ENCODE assay signal across 8 mouse cellular contexts in genomic region chr9:48238153-48238755, GRCm38 (mm10).
DNase-seq lines count a peak whose midpoint lies in the region; ATAC-seq and TF ChIP-seq lines count a peak whose summit lies in the region.

No protein-coding gene starts in this region.

- H3K27ac ChIP-seq in hindbrain, embryonic 10.5 days = no peak overlapping the region
- H3K27ac ChIP-seq in hindbrain, embryonic 16.5 days (ENCODE audit: low read depth, low read length) = no peak overlapping the region
- H3K27ac ChIP-seq in lung, embryonic 14.5 days (ENCODE audit: low read depth) = no peak overlapping the region

- ATAC-seq in hindbrain, embryonic 16.5 days = no peak
- no peak for ATAC-seq in lung, embryonic 14.5 days (ENCODE audit: insufficient read depth)

- peaks cover 7% of the 10 kb centered on the region for H3K4me1 ChIP-seq in hindbrain, embryonic 10.5 days (replicated peaks)
- no peaks in the 10 kb centered on the region for H3K4me1 ChIP-seq in hindbrain, embryonic 16.5 days (ENCODE audit: control insufficient read depth, insufficient read depth, low read depth, low read length)
- H3K4me1 ChIP-seq in lung, embryonic 14.5 days (ENCODE audit: insufficient read depth) = no peaks in the 10 kb centered on the region

- intact Hi-C loops in left cerebral cortex, postnatal 36 days (cut with DNase I) = no loop called here

- no peak overlapping the region for H3K4me2 ChIP-seq in hindbrain, embryonic 16.5 days (ENCODE audit: low read length)
- H3K4me2 ChIP-seq in lung, embryonic 14.5 days = no peak overlapping the region

- WGBS in hindbrain, embryonic 10.5 days = 82% methylated on average over 9 of the region's 9 CpGs
- WGBS in hindbrain, embryonic 16.5 days = 86% methylated on average over 9 of the region's 9 CpGs
- 78% methylated on average over 9 of the region's 9 CpGs for WGBS in lung, embryonic 14.5 days

- H3K9ac ChIP-seq in hindbrain, embryonic 16.5 days (ENCODE audit: low read depth, low read length) = no peak overlapping the region
- H3K9ac ChIP-seq in lung, embryonic 14.5 days = no peak overlapping the region

- no peaks in the 10 kb centered on the region for H3K27me3 ChIP-seq in hindbrain, embryonic 10.5 days (ENCODE audit: insufficient read depth, poor library complexity, severe bottlenecking)
- H3K27me3 ChIP-seq in hindbrain, embryonic 16.5 days (replicated peaks; ENCODE audit: control insufficient read depth, insufficient read depth, low read length) = no peaks in the 10 kb centered on the region
- H3K27me3 ChIP-seq in lung, embryonic 14.5 days (ENCODE audit: insufficient read depth, low read length) = no peaks in the 10 kb centered on the region

- peak; percentile 27 for DNase-seq in hindbrain, embryonic 10.5 days (ENCODE audit: low spot score)
- peak; percentile 21 for DNase-seq in urinary bladder, postnatal 25 days (ENCODE audit: low spot score)
- DNase-seq in urinary bladder, postnatal 10 days (ENCODE audit: low spot score) = no peak
- DNase-seq in embryo, embryonic 10 days (ENCODE audit: low spot score) = peak; percentile 63
- peak; percentile 55 for DNase-seq in lung, embryonic 14.5 days
- DNase-seq in frontal cortex, postnatal 25 days (ENCODE audit: low spot score in 2 of 2) = no peak
- no peak for DNase-seq in left cerebral cortex, postnatal 36 days (ENCODE audit: low spot score in 2 of 2)

- peak; percentile 63 for TF ChIP-seq CTCF in lung, embryonic 14.5 days (IDR thresholded peaks at IDR 0.05; ENCODE audit: low read depth)

- no peaks in the 10 kb centered on the region for H3K36me3 ChIP-seq in hindbrain, embryonic 10.5 days
- H3K36me3 ChIP-seq in hindbrain, embryonic 16.5 days (ENCODE audit: control insufficient read depth, insufficient read depth, low read length) = no peaks in the 10 kb centered on the region
- H3K36me3 ChIP-seq in lung, embryonic 14.5 days (ENCODE audit: insufficient read depth) = no peaks in the 10 kb centered on the region

- no peak overlapping the region for H3K4me3 ChIP-seq in hindbrain, embryonic 10.5 days
- H3K4me3 ChIP-seq in hindbrain, embryonic 16.5 days (ENCODE audit: low read length) = no peak overlapping the region
- no peak overlapping the region for H3K4me3 ChIP-seq in lung, embryonic 14.5 days (ENCODE audit: low read depth, low read length)

- no peaks in the 10 kb centered on the region for H3K9me3 ChIP-seq in hindbrain, embryonic 10.5 days
- H3K9me3 ChIP-seq in hindbrain, embryonic 16.5 days (ENCODE audit: control insufficient read depth, low read length) = no peaks in the 10 kb centered on the region
- no peaks in the 10 kb centered on the region for H3K9me3 ChIP-seq in lung, embryonic 14.5 days (ENCODE audit: low read depth, low read length)

Comparison
In these comparisons a context has a peak if more than half of its experiments do, and no peak if none do; other contexts are left out.
1. DNase-seq: peak in hindbrain, embryonic 10.5 days (single experiment), urinary bladder, postnatal 25 days (single experiment), embryo, embryonic 10 days (single experiment) and lung, embryonic 14.5 days (single experiment); none in urinary bladder, postnatal 10 days (single experiment), frontal cortex, postnatal 25 days (0 of 2) and left cerebral cortex, postnatal 36 days (0 of 2).